Mouse (Mus musculus) midbrain, embryonic 15.5 days (tissue): ENCODE measurements around the gene Kazn. TPM values are rescaled to one million over a fixed set of nuclear protein-coding genes. Genes with fewer than 3 reads are reported as not detected.

Source experiments
- ATAC-seq: fragments of 200-750 bp; cut with Nextera tagmentation; replicated peaks from 2 replicates; pipeline ENCODE4 v1.8.0; 2017; ENCODE audit warnings: moderate TSS enrichment
- H3K27ac ChIP-seq: fragments of 300-500 bp; sonication (generic); 2 replicates; pipeline ENCODE4 v1.5.1; 2015; ENCODE audit warnings: mild to moderate bottlenecking, inconsistent platforms
- H3K27me3 ChIP-seq: fragments of 300-500 bp; sonication (generic); replicated peaks from 2 replicates; pipeline ENCODE4 v1.6.1; 2015; ENCODE audit warnings: inconsistent platforms
- H3K36me3 ChIP-seq: fragments of 300-500 bp; sonication (generic); replicated peaks from 2 replicates; pipeline ENCODE4 v1.6.1; 2015; ENCODE audit warnings: inconsistent platforms
- H3K4me1 ChIP-seq: fragments of 300-500 bp; sonication (generic); 2 replicates; pipeline ENCODE4 v1.6.1; 2015; ENCODE audit warnings: inconsistent platforms
- H3K4me2 ChIP-seq: fragments of 300-500 bp; sonication (generic); 2 replicates; pipeline ENCODE4 v1.6.1; 2015; ENCODE audit warnings: inconsistent platforms, mild to moderate bottlenecking, moderate library complexity
- H3K4me3 ChIP-seq: fragments of 300-500 bp; sonication (generic); 2 replicates; pipeline ENCODE4 v1.5.1; 2015; ENCODE audit warnings: mild to moderate bottlenecking, inconsistent platforms
- H3K9ac ChIP-seq: fragments of 300-500 bp; sonication (generic); 2 replicates; pipeline ENCODE4 v1.6.1; 2015; ENCODE audit warnings: mild to moderate bottlenecking, inconsistent platforms
- H3K9me3 ChIP-seq: fragments of 300-500 bp; sonication (generic); 2 replicates; pipeline ENCODE4 v1.6.1; 2016; ENCODE audit warnings: inconsistent platforms
- WGBS: fragments of 180-500 bp; shearing (Covaris S2); methylation state at CpG from one replicate; pipeline ENCODE4 v1.1.7; 2015; ENCODE audit warnings: mixed read lengths; 5-methylcytosine and 5-hydroxymethylcytosine counted together
- polyA plus RNA-seq: library from polyadenylated mRNA; unstranded; fragments of >200 nt; fragmentation: Nextera tagmentation; extraction: Ambion mirVana; gene quantifications from 2 replicates; pipeline ENCODE4 v1.2.1, GENCODE M21; 2015

Kazn gene
- polyA plus RNA-seq, 1 experiment from 2014 or later, result 33.6 TPM

DNA sequence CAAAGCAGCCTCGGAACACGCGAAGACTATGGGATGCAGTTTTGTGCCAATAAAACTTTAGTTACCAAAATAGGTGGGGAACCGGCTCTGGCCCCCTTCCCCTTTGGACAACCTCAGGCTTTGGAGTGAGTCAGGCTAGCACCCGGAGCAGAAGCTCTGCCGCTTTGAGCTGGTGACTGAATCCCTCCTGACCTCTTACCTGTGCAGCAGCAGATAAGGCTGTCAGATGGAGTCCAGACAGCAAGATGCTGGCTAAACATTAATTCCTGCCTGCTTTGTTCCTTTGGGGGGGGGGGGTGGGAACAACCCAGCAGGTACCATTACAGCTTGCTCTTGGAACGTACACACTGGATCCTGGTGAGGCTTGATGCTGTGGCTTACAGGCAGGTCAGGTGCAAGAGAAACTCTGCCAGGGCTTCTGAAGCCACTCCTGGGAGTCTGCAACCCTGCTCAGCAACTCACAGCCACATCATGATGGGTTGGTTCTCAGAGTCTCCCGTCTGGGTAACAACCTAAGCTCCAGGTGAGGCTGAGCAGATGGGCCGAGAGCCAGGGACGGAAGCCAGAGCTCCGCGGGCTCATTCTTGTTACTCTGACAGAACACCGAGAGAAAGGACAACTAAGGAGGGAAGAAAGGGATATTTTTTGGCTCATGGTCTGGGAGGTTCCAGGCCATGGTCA, 54.2 kb downstream of the Kazn start:
- Histone ChIP-seq H3K9ac (no peak overlapping the region), H3K27ac (no peak overlapping the region), H3K9me3 (no peaks in the 10 kb centered on the region), H3K4me3 (no peak overlapping the region), H3K36me3 (no peaks in the 10 kb centered on the region), H3K4me1 (peaks cover 25% of the 10 kb centered on the region), H3K4me2 (no peak overlapping the region), H3K27me3 (no peaks in the 10 kb centered on the region)
- no peak for ATAC-seq
- 90% methylated on average over 13 of the region's 13 CpGs for WGBS

DNA sequence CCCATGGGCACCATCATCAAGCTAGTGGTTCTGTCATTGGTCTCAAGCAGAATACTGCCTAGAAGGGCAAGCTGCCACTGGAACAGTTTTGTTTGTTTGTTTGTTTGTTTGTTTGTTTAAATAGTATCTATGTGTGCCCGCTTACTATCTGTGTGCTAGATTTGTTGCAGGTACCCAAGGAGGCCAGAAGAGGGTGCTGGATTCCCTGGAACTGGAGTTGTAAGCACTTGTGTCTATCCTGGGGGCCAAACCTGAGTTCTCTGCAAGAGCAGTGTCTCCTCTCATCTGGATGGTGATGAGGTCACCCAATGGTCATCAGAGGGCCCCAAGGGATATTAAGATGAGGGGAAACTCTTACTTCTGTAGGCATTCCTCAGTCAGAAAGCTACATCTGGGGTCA, 55.6 kb downstream of the Kazn start:
- Histone ChIP-seq H3K4me1 (peaks cover 31% of the 10 kb centered on the region), H3K9ac (no peak overlapping the region), H3K27ac (no peak overlapping the region), H3K4me3 (no peak overlapping the region), H3K36me3 (no peaks in the 10 kb centered on the region), H3K4me2 (no peak overlapping the region), H3K9me3 (no peaks in the 10 kb centered on the region), H3K27me3 (no peaks in the 10 kb centered on the region)
- ATAC-seq, result no peak
- 100% methylated on average over 1 of the region's 1 CpGs for WGBS

DNA sequence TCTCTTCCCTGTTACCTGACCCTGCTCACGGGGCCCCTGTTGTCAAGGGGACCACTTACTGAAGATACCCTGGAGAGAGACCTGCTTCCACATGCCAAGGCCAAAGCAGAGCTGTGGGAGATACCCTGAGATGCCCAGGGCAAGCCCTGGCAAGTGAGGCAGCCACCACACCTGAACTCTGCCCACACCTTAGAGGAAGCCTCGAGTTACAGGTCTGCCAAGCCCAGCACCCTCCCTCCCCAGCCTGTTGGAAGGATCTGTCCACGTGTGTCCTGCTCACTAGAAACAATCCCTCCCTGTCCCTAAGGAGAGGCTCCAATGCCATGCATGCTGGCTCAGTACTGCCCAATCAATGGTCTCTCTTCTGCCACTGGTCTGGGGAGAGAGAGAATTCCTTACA, 56.2 kb downstream of the Kazn start:
- no peak for ATAC-seq
- H3K4me1 ChIP-seq, result peaks cover 31% of the 10 kb centered on the region
- H3K36me3 ChIP-seq, result no peaks in the 10 kb centered on the region
- 69% methylated on average over 3 of the region's 3 CpGs for WGBS
- no peaks in the 10 kb centered on the region for H3K9me3 ChIP-seq
- H3K27ac ChIP-seq, result no peak overlapping the region
- no peaks in the 10 kb centered on the region for H3K27me3 ChIP-seq
- H3K4me2 ChIP-seq, result no peak overlapping the region
- H3K4me3 ChIP-seq, result no peak overlapping the region
- no peak overlapping the region for H3K9ac ChIP-seq

DNA sequence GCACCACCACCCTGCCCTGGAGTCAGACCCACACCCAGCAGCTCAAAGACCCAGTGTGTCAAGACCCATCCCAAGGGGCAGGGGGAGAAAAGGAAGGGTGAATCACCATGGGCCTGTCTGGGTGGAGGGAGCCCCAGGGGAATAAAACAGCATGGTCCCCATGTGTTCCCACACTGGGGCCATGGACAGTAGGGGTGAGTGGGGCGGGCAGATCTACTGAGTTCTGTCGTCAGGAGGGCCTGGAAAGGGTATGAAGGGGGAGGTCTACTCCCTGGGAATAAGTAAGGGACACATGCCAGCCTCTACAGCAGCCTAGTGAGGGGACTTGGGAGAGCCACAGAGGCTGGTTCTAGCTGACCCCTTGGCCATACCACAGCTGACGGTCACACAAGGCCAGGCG, 57.6 kb downstream of the Kazn start:
- no peaks in the 10 kb centered on the region for H3K9me3 ChIP-seq
- no peak overlapping the region for H3K9ac ChIP-seq
- H3K4me1 ChIP-seq, result peaks cover 22% of the 10 kb centered on the region
- ATAC-seq, result no peak
- WGBS, result 86% methylated on average over 4 of the region's 4 CpGs
- H3K4me2 ChIP-seq, result no peak overlapping the region
- no peaks in the 10 kb centered on the region for H3K27me3 ChIP-seq
- no peaks in the 10 kb centered on the region for H3K36me3 ChIP-seq
- no peak overlapping the region for H3K27ac ChIP-seq
- H3K4me3 ChIP-seq, result no peak overlapping the region

DNA sequence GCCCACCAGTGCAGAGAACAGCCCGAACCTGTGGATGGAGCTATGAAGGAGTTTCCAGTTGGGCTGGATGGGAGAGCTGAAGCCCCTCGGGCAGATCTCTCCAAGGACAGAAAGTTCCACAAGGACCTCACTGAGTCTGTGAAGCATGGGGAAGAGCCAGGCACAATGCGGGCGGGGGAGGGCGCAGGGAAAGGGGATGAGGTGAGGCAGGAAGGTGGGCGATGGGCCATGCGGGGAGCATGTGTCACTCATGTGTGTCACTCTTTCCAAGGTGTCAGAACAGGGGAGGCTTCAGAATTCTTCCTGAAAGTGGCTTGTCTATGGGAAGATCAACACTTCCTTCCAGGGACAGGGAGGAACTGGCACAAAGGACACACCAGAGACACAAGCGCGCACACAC, 58.3 kb downstream of the Kazn start:
- no peak for ATAC-seq
- H3K4me3 ChIP-seq, result no peak overlapping the region
- H3K9ac ChIP-seq, result no peak overlapping the region
- no peaks in the 10 kb centered on the region for H3K9me3 ChIP-seq
- no peaks in the 10 kb centered on the region for H3K36me3 ChIP-seq
- peaks cover 20% of the 10 kb centered on the region for H3K4me1 ChIP-seq
- H3K4me2 ChIP-seq, result no peak overlapping the region
- 86% methylated on average over 9 of the region's 9 CpGs for WGBS
- no peaks in the 10 kb centered on the region for H3K27me3 ChIP-seq
- H3K27ac ChIP-seq, result peak overlapping the region; percentile 31; the same call in 1 of the 2 replicates

DNA sequence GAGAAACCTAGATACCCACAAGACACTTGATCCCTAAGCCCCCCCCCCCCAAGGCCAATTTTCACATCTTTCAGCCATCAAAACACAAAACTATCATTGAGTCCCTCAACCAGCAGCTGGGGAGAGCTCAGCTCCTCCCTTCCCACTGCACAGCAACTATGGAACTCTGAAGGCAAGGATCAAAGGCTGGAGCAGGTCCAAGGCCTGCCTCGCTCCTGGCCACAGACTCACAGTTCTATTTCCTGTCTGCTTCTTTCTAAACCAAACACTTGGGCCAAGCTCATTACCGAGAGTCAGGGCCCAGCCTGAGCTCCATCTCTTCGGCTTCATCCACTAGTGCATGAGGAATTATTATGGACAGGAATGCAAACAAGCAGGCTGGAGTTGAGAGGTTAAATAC, 58.9 kb downstream of the Kazn start:
- Histone ChIP-seq H3K36me3 (no peaks in the 10 kb centered on the region), H3K27me3 (no peaks in the 10 kb centered on the region), H3K9me3 (no peaks in the 10 kb centered on the region), H3K4me1 (peaks cover 20% of the 10 kb centered on the region), H3K27ac (peak overlapping the region; percentile 31; the same call in 1 of the 2 replicates), H3K4me3 (no peak overlapping the region), H3K9ac (no peak overlapping the region), H3K4me2 (no peak overlapping the region)
- ATAC-seq, result peak; percentile 31; the same call in 1 of the 2 replicates
- WGBS, result 49% methylated on average over 3 of the region's 3 CpGs

DNA sequence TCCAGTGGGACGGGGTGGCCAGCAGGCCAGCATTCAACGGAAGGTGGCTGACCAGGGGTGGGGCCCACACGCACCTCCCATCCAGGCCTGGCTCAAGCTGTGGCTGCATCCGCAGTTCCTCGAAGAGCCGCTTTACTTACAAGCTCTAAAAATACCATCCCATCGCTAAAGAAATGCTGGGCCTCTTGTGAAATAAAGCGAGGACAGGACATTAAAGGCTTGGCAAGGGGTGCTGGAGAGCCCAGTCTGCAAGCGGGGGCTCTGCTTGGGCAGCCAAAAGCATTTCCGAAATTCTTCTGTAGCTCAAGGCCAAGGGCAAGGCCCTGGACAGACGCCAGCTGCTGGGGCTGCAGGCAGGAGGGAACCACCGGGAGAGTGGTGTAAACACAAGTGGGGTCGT, 59.7 kb downstream of the Kazn start:
- H3K4me3 ChIP-seq, result no peak overlapping the region
- H3K9me3 ChIP-seq, result no peaks in the 10 kb centered on the region
- 60% methylated on average over 13 of the region's 13 CpGs for WGBS
- 0 out of 2 replicates have a peak, but pooled peaks have one; percentile 22 for ATAC-seq
- H3K4me2 ChIP-seq, result no peak overlapping the region
- no peaks in the 10 kb centered on the region for H3K36me3 ChIP-seq
- H3K4me1 ChIP-seq, result peaks cover 20% of the 10 kb centered on the region
- no peaks in the 10 kb centered on the region for H3K27me3 ChIP-seq
- H3K27ac ChIP-seq, result peak overlapping the region; percentile 35; the same call in 1 of the 2 replicates
- H3K9ac ChIP-seq, result no peak overlapping the region

DNA sequence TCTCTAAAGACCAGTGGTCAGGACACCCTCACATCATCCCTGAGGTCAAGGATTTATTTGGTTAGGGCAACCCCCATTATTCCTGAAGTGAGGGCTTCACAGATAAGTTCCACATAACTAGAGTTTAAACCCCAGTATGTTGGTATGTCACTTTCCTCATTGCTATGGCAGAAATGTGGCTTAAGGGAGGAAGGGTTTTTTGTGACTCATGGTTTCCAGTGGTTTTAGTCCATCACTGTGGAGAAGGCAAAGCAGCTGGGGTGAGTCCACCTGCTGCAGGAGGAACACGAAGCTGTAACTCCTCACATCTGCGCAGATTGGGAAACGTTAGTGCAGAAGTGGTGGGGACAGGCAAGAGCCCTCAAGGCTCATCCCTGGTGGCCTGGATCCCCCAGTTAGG, 62.5 kb downstream of the Kazn start:
- no peak overlapping the region for H3K4me3 ChIP-seq
- no peaks in the 10 kb centered on the region for H3K36me3 ChIP-seq
- no peak for ATAC-seq
- no peak overlapping the region for H3K4me2 ChIP-seq
- no peaks in the 10 kb centered on the region for H3K27me3 ChIP-seq
- no peak overlapping the region for H3K9ac ChIP-seq
- 99% methylated on average over 3 of the region's 3 CpGs for WGBS
- no peaks in the 10 kb centered on the region for H3K9me3 ChIP-seq
- peaks cover 29% of the 10 kb centered on the region for H3K4me1 ChIP-seq
- no peak overlapping the region for H3K27ac ChIP-seq

DNA sequence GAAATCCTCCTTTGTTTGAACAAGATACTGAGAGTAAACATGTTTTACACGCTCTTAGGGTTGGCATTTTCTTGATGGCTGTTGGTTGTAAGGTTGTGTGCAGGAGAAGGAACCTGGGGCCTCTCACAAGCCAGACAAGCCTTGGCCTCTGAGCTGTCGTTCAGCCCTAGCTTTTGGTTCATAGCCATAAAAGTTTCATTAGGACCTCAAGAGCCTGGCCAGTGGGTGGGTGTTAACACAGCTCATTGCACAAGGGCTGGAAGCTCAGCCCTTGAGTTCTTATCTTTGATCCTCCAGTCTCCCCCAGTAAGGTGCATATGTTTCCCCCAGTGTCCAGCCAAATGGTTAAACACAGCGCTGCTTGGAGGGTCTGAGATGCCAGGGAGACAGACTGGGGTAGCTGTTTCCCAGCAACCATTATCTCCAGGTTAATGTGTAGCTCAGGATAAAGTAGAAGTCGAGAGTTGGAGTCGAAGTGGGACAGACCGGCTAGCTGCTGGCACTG, 65.2 kb downstream of the Kazn start:
- no peak overlapping the region for H3K4me2 ChIP-seq
- H3K4me1 ChIP-seq, result peaks cover 9% of the 10 kb centered on the region; the same call in 1 of the 2 replicates
- H3K9ac ChIP-seq, result no peak overlapping the region
- 40% methylated on average over 6 of the region's 6 CpGs for WGBS
- no peaks in the 10 kb centered on the region for H3K36me3 ChIP-seq
- ATAC-seq, result no peak
- no peak overlapping the region for H3K4me3 ChIP-seq
- no peak overlapping the region for H3K27ac ChIP-seq
- H3K27me3 ChIP-seq, result no peaks in the 10 kb centered on the region
- no peaks in the 10 kb centered on the region for H3K9me3 ChIP-seq

DNA sequence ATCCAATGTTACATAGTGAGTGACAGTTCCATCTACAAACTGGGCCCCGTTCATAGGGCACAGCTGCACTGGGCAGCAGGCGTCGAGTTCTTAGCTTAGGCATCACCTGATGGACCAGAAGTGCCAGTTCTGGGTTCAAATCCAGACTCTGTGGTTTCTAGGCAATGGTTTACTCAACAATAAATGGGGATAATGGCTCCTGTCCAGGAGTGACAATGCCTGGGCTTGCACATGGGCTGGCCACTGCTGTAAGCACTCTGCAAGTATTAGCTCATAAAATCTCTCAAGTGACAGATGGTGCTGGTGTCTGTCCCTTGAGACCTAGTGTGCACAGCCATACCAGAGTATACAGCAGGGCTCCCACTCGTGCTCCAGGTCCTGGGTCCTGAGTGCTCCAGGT, 66.3 kb downstream of the Kazn start:
- Histone ChIP-seq H3K4me1 (peaks cover 9% of the 10 kb centered on the region; the same call in 1 of the 2 replicates), H3K27ac (no peak overlapping the region), H3K4me3 (no peak overlapping the region), H3K9ac (no peak overlapping the region), H3K9me3 (no peaks in the 10 kb centered on the region), H3K36me3 (no peaks in the 10 kb centered on the region), H3K27me3 (no peaks in the 10 kb centered on the region), H3K4me2 (no peak overlapping the region)
- no peak for ATAC-seq
- 85% methylated on average over 4 of the region's 4 CpGs for WGBS

DNA sequence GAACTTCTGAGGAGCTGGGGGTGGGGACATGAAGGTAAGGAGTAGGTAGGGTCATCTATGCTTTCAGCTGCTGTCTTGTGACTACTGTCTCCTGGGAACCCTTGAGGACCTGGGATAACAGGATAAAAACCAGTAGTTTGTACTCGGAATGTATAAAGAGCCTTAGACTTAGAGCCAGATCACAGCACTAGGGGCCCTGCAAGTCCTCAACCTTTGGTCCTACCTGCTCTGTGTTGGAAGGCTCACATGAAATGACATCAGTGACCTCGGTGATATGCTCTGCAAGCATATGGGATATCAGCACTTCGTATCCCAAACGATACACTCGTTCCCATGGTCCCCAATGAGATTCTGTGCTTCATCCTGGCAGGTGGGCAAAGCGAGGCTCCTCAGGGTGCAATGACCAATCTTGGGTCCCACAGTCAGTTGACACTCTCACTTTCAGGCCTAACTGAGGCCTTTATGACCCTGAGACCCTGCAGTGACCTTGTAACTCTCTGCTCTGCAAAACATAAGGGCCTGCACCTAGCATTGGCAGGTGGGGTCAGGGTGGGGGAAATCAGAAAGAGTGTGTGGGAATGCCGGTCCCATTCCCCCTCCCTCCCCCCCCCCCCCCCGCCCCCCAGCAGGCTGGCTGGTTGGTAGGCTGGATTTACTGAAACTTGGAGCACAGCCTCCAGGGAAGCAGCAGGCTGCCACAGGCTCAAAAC, 67.3 kb downstream of the Kazn start:
- 78% methylated on average over 7 of the region's 8 CpGs for WGBS
- Histone ChIP-seq H3K27me3 (no peaks in the 10 kb centered on the region), H3K4me3 (no peak overlapping the region), H3K4me1 (peaks cover 9% of the 10 kb centered on the region; the same call in 1 of the 2 replicates), H3K9ac (no peak overlapping the region), H3K9me3 (no peaks in the 10 kb centered on the region), H3K4me2 (no peak overlapping the region), H3K36me3 (no peaks in the 10 kb centered on the region), H3K27ac (no peak overlapping the region)
- ATAC-seq, result no peak

DNA sequence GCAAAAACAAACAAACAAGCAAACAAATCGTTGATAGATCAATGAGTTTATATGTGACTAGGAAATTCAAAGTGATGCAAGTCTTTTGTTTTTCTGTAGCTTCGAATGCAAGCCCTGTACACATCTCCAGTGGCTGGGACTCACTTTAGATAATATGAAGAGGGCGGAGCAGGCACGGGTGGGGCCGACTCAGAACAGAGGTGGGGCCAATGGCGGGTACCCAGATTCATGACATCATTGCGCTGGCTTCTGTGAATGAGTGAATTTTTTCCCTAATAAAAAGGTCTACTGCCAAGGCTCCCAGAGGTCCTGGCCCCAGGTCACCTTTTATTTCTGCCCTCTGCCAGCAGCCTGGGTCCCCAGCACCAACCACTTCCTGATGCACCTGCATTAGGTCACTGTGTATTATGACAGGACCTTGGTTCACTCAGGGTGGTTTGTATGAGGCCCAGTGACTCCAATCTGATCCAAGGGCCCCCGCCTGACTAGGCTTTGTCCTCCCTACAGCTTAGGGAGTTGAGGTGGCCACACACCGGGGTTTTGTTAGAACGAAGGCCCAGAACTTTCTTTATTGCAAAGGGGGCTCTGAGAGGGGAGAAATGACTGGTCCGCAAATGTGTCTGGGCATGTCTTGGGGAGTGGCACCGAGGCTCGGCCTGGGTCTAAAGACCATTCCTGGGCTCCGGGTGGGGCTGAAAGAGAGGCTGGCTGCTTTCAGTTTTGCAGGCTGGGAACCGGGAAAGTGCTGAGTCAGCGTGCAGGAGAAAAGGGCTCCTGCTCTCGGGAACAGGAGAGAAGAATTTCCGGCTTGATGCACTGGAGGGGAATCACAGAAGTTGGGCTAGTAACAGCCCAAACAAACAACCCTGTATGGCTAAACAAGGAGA, 68.1 kb downstream of the Kazn start:
- ATAC-seq, result no peak
- Histone ChIP-seq H3K9ac (no peak overlapping the region), H3K9me3 (no peaks in the 10 kb centered on the region), H3K36me3 (no peaks in the 10 kb centered on the region), H3K27me3 (no peaks in the 10 kb centered on the region), H3K4me3 (no peak overlapping the region), H3K27ac (no peak overlapping the region), H3K4me2 (no peak overlapping the region), H3K4me1 (peaks cover 15% of the 10 kb centered on the region)
- WGBS, result 56% methylated on average over 18 of the region's 18 CpGs
